Mouse (Mus musculus) G1E-ER4 (cell line): ENCODE measurements around the gene Cbx4. TPM values are rescaled to one million over a fixed set of nuclear protein-coding genes. Genes with fewer than 3 reads are reported as not detected.

Experiments used
- GATA1 ChIP-seq: IDR thresholded peaks from one replicate; pipeline ENCODE4 v1.8.0; 2012; ENCODE audit warnings: low read length, inconsistent platforms
- polyA plus RNA-seq: library from polyadenylated mRNA; stranded (reverse); fragments of >175 nt; gene quantifications from 2 replicates; pipeline ENCODE4 v1.2.3, GENCODE M21; 2012

Cbx4 gene
- polyA plus RNA-seq, 1 experiment = not detected

DNA sequence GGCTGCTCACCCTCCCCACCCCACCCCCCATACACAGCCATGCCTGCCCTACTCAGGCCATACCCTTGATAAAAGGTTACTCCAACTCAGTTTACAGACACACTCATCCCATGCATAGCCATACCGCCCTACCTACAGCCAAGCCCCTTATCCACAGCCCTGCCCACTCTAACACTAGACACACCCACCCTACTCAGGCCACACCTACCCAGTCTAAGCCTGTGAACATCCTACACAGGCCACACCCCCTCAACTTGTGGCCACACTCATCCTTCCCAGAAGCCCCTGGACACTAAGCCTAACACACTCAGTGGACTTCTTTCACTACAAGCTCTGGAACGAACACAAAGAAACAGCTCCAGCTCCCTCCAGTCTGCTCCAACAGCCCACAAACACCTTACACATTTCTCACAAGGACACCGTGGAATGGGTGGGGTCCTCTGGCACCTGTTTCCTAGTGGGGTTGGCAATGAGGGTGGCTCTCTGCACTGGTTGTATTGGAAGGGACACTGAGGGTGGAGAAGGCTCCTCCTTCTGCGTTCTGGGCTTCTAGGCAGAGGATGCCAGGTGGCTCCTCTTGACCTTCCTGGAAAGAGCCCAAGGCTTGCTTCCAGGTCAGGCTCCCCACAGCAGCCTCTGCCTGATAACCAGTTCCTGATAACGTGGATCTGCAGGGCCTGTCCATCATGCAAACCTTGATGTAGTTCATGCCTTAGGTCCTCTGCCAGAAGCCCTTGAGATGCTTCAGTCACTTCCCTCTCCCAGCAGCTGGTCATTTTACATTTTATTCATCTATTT lies 37.7 kb upstream of the Cbx4 start:
- TF ChIP-seq GATA1 = no peak

- TF ChIP-seq GATA1 = no peak
Measured at GRCm38 (mm10) chr11:119122396-119122795, 36.4 kb upstream of the Cbx4 start.

- TF ChIP-seq GATA1 = no peak
Measured at GRCm38 (mm10) chr11:119118905-119119304, 32.9 kb upstream of the Cbx4 start.

DNA sequence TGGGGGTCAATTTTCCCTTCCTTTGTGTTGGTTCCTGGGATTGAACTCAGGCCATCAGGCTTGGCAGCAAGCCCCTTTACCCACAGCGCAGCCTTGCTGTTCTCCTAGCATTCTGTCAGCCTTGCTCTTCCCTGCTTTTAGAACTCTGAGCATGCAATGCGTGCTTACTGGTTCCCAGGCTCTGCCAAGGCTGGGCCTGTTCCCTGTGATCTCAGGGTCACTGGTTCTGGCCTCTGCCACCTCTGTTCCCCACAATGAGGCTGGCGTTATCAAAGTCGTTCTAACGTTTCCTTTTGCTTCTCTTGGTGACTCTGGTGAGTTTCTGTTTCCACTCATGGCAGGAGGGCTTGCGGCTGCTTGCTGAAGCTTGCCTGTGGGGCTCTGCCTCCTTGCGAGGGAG lies 31.9 kb upstream of the Cbx4 start:
- no peak for TF ChIP-seq GATA1

- TF ChIP-seq GATA1 = no peak
Measured at GRCm38 (mm10) chr11:119116992-119117391, 31.0 kb upstream of the Cbx4 start.

- TF ChIP-seq GATA1 = no peak
Measured at GRCm38 (mm10) chr11:119112721-119113120, 26.7 kb upstream of the Cbx4 start.

DNA sequence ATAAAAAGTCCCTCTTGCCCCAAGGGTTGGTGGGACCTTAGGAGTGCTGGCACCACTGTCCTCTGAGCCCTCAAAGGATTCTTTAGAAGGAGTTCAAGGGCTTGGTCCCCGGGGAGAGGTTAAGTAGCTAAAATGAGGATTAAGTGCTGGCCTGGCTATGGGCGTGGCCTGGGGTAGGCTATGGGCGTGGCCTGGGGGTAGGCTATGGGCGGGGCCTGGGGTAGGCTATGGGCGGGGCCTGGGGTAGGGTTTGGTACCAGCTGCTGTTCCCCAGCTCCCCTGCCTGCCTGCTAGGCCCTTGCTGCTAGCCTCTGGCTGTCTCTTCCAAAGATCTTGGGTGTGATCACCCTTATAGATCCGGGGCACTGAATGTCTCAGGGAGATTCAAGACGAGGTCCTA lies 25.3 kb upstream of the Cbx4 start:
- TF ChIP-seq GATA1 = no peak

DNA sequence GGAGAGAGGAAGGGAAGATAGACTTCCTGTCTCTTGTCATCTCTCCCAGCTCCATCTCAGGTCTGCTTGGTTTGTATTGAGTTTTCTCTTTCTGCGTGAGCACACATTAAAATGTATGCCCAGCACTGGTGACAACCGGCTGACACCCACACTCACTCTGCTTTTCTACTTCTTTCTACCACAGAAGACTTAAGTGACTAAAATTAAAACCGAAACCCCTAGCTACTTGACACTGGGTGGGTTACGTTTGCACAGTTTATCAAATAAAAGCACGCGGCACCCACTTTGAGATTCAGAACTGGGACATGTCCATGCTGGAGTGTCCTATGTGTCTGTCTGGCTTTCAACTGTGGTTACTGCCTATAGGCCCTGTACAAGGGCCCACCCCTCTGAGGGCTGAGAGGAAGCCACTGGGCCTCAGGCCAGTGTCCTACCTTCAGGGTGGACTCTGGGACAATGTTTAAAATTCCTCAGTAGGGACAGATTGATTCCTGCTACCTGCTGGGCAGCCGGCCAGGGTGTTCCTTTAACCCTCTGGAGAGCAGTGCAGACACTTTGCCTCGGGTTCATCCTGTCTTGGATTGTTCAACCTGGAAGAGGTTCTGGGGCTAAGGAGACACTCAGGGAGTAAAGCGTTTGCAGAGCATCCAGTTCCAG lies 23.5 kb upstream of the Cbx4 start:
- TF ChIP-seq GATA1 = no peak

- no peak for TF ChIP-seq GATA1
Measured at GRCm38 (mm10) chr11:119108573-119109263, 22.7 kb upstream of the Cbx4 start.

- no peak for TF ChIP-seq GATA1
Measured at GRCm38 (mm10) chr11:119106289-119106688, 20.3 kb upstream of the Cbx4 start.

GRCm38 (mm10) chr11:119105748-119106147 lies 19.7 kb upstream of the Cbx4 start:
- TF ChIP-seq GATA1 = no peak

GRCm38 (mm10) chr11:119105071-119105609 lies 19.1 kb upstream of the Cbx4 start:
- no peak for TF ChIP-seq GATA1

DNA sequence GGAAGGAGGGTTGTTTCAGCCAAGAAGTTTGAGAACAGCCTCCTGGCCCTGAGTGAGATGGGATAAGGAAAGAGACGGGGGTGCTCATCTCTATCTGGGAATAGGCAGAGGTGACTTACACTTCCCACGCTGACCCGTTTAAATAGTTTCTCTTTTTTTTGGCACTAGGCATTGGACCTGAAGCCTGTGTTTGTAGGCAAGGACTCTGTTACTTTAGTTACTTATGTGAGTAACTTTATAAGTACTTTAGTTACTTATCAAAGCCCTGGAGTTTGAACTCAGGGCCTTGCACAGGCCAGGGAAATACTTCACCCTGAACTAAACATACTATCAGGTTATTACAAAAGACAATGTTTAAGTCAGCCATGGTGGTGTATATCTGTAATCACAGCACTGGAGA lies 18.0 kb upstream of the Cbx4 start:
- TF ChIP-seq GATA1 = no peak

DNA sequence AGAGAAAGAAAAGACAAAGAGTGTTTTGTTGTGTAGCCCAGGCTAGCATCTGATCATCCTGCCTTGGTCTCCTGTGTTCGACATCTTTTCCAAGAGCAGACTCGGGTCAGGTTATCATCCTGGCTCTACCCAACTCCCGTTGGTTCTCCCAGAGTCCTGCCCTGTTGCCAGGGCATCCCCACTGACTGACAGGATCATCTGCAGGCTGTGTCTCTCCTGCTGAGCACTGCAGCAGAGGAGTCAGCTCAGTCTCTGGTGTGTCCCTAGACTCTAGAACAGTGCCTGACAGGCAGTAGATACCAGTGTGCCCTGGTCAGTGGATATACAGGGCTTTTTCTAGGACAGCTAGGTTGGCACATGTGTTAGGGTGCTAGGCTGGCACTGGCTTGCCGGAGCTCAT lies 12.2 kb upstream of the Cbx4 start:
- TF ChIP-seq GATA1 = no peak

DNA sequence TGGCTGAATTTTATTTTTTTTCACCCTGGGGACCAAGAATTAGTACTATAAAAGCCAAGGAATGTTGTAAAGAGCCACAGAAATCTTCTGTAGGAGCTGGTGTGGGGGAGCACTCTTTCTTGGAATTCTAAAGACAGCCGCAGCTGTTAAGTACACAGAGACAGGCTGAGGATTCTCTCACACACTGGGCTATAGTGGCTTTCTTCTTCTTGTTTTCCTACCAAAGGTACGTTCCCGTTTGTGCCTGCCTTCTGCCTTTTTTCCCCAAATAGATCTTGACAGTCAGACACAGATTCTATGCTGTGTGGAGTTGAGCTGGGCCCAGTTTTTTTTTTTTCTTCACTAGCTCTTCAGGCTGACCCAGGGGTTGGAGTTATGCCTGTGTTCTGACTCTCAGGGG lies 9.4 kb upstream of the Cbx4 start:
- TF ChIP-seq GATA1 = no peak

DNA sequence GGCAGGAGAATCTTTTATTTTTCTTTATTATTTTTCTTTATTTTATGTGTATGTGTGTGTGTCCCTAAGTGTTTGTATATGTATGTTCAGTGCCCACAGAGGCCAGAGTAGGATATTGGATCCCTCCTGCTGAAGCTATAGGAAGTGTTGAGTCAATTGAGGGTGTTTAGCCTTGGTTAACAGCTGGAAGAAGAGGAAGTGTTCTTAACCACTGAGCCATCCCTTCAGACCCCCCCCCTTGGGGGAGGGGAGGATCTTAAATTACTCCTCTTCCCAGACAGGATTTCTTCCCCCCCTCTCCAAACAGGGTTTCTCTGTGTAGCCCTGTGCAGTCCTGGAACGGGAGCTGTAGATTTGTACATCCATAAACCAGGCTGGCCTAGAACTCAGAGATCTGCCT lies 7.3 kb upstream of the Cbx4 start:
- no peak for TF ChIP-seq GATA1

DNA sequence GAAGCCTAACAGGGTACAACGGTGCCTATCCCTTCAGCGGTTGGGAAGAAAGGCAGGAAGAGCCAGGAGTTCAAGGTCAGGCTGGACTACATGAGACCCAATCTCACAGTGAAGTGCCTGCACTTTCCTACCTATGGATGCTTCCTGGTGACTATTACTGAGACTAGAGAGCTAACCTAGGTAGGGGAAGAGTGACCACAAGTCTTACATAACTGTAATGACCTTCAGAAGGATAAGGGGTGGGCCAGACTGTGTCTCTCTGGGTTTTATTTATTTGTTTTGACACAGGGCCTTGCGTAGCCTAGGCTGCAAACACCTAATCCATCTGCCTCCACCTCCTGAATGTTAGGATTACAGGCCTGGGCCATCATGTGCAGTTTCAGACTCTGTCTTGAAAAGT lies 6.3 kb upstream of the Cbx4 start:
- no peak for TF ChIP-seq GATA1
